Mouse (Mus musculus): Measurements from ENCODE around the gene Shisa8.

The Shisa8 gene

GRCm38 (mm10) chr15:82156298-82156697, 56.3 kb downstream of the Shisa8 start:
- in situ Hi-C loops (cut with MseI, MboI), result no loop called here
